Mouse (Mus musculus): Measurements from ENCODE around the gene Ralgapb.
"Not testable (repeated sequence)": the region's sequence is repeated elsewhere in the genome, so short reads cannot be mapped to it uniquely, and the experiment has no call there.

Gene Ralgapb

GRCm38 (mm10) chr2:158409595-158410021 lies at the start of gene Ralgapb:
Gene Ralgapb (plus strand): TSS chr2:158409848.
- peak; percentile 99 for DNase-seq

GRCm38 (mm10) chr2:158360873-158361677 lies 48.6 kb upstream of the Ralgapb start:
- peak; percentile 88 for DNase-seq

DNA sequence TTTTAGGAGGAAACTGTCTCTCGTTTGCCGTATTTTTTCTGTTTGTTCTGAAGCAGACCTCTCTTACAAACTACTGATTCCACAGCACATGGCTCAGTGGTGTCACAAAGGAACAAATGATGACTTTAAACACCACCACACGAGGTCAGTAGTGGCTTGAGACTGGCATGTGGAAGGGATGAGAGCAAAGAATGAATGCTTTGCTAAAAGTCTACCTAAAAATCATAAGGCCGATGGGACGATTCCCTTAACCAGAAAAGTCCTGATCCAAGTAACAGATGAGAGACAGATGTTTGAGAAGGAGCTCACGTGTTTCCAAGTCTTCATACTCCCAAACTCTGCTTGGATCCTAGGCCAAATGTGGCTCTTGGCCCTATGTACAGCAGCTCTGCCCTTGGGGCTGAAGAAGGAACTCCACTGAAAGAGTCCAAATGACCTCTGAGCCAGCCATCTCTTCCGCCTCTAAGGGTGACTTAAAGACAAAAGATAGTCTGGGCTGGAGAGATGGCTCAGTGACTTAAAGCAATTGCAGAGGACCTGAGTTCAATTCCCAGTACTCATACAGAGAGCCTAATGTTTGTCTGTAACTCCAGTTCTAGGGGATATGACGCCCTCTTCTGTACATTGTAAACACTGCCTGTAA lies 47.8 kb upstream of the Ralgapb start:
- no peak for DNase-seq

GRCm38 (mm10) chr2:158364175-158364574 lies 45.5 kb upstream of the Ralgapb start:
- DNase-seq = no peak

DNA sequence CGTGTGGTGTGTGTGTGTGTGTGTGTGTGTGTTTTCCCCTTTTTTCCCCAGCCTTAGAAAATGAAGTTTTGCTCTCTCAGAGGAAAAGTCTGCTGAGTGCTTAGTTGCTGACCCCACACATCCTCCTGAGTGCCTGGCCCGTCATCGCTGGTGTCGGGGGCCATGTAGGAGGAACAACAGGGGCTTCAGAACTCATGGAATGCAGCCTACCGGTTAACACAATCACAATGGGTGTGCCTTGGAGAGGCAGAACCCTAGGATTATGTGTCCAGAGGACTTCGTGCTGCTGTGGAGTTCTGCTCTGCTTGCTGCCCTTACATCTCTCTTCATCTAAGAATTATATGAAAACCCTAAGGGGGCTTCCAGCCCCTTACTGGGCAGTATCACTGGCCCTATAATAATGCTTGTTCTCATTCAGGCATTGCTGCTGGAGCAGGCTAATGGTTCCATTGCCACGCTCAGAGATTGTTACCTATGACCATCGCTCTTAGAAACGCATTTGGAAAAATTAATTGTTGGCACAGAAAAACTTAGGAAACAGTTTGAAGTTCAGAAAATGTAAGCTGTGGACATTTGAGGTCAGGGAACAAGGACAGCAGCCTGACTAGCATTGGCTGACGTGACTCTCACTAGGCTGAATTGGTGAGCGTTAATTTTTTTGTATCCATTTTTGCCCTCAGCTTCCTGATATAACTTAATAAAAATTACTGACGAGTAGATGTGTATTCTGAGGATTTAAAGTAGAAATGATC lies 44.4 kb upstream of the Ralgapb start:
- no peak for DNase-seq

DNA sequence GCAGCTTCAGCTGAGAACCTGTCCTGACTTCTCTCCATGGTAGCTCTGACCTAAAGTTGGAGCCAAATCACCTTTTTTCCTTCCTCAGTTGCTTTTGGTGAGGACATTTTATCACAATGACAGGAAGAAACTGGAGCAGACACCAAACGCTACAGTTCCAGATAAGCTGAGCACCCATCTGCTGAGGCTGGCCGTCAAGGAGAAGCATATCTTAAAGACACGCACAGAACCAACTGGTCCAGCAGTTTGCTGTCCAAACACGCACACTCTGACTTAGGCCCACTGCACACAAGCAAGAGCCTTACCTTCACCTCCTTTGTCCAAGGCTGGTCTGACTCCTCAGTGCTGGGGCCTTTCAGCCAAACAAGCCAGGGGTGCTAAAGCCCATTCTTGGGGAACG lies 42.0 kb upstream of the Ralgapb start:
- DNase-seq = no peak

- DNase-seq = no peak
Observed at GRCm38 (mm10) chr2:158368313-158368712, 41.3 kb upstream of the Ralgapb start.

DNA sequence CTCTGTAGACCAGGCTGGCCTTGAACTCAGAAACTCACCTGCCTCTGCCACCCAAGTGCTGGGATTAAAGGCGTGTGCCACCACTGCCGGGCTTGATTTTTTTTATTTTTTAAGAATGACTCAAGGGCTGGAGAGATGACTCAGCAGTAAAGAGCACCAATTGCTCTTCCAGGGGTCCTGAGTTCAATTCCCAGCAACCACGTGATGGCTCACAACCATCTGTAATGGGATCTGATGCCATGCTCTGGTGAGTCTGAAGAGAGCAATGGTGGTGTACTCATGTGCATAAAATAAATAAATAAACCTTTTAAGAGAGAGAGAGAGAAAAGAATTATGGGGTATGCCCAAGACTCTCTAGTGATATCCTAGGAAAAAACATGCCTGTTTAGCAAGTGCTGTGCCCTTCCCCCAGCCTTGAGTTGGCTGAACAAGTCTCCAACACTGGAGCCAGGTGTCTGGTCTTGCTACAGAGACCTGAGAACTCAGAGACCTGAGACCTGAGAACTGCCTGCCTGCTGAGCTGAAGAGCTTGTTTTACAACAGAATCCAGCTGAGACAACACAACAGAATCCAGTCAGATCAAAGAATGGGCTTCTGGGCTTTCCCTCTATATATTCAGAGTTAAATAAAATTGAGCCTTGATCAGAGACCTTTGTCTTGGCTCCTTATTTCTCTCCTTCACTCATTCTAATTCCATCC lies 40.0 kb upstream of the Ralgapb start:
- no peak for DNase-seq

- no peak for DNase-seq
Observed at GRCm38 (mm10) chr2:158370173-158370550, 39.5 kb upstream of the Ralgapb start.

GRCm38 (mm10) chr2:158373061-158373460 lies 36.6 kb upstream of the Ralgapb start:
- peak; percentile 27 for DNase-seq

- DNase-seq = no peak
Observed at GRCm38 (mm10) chr2:158373516-158373915, 36.1 kb upstream of the Ralgapb start.

- peak; percentile 33 for DNase-seq
Observed at GRCm38 (mm10) chr2:158375443-158376122, 34.1 kb upstream of the Ralgapb start, which contains the start of gene Snhg11. Gene Snhg11 (plus strand): TSS chr2:158375638.

DNA sequence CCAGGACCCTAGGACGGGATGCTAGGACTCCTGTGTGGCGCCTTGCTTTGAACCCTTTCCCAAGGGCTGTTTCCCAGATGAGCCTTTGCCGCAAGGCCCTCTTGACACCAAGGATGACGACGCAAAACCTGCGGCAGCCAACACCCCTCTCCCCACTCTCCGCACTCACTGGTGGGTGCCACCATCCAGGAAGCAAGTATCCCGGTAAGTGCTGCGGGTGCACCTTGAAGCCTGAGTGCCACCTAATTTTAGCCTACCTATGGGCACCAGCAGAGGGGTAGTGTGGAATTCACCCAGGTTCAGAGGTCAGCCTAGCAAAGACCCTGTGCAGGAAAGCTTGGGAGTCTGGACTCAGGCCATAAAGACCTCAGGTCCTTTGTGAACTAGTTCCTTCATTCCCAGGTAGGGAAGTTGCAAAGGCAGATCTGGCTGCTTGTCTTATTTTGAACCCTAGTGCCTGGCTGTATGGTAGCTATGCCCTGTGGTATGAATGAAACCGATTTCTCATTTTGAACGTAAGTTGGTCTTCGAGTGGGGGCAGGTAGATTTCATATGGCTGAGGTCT lies 33.4 kb upstream of the Ralgapb start:
- DNase-seq = no peak

GRCm38 (mm10) chr2:158376798-158377197 lies 32.9 kb upstream of the Ralgapb start:
- DNase-seq = no peak

- no peak for DNase-seq
Observed at GRCm38 (mm10) chr2:158377811-158378210, 31.8 kb upstream of the Ralgapb start.

DNA sequence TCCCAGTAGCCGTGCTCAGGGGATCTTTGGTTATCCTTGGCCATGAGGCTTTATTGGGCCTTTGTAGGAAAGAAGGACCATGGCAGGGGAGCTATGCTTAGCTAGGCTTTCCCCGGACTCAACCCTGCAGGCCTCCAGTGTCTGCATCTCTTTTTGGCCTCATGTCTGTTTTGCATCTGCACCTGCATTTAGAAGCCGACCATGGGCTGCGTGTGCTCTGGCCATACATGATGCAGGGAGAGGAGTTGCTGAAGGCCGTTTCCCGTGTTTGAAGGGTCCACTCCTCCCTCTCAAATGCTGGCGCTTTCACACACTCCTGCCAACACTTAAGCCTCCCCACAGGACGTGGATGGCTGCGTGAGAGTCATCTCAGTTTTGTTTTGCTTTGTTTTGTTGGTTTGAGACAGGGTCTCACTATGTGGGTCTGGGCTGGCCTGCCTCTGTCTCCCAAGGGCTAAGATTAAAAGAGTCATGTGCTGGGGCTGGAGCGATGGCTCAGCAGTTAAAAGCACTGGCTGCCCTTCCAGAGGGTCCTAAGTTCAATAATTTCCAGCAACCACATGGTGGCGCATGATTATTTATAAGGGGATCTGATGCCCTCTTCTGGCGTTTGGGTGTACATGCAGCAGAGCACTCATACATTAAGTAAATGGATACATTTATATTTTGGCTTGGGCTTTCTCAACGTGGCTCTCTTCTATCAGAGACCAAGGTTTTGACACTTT lies 30.1 kb upstream of the Ralgapb start:
- peak; percentile 80 for DNase-seq

GRCm38 (mm10) chr2:158386072-158386471 lies 23.6 kb upstream of the Ralgapb start:
- no peak for DNase-seq

GRCm38 (mm10) chr2:158389421-158389820 lies 20.2 kb upstream of the Ralgapb start:
- no peak for DNase-seq

DNA sequence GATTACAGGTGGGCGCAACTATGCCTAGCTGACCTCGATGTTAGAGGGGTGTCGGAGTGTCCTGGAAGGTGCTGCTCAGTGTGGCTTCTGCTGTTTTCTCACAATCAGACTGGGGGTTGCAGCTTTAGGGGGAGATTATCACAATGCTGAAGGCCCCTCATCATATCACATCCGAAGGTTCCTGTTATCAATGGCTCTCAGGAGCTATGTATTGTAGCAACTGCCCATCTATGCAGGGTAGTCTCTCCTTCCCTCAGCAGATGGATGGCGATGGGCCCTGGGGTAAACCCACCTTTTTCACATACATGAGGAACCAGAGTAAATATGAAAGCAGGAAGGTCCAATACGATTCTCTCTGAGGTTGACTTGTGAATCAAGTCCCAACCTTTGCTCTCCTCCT lies 13.3 kb upstream of the Ralgapb start:
- DNase-seq = no peak

DNA sequence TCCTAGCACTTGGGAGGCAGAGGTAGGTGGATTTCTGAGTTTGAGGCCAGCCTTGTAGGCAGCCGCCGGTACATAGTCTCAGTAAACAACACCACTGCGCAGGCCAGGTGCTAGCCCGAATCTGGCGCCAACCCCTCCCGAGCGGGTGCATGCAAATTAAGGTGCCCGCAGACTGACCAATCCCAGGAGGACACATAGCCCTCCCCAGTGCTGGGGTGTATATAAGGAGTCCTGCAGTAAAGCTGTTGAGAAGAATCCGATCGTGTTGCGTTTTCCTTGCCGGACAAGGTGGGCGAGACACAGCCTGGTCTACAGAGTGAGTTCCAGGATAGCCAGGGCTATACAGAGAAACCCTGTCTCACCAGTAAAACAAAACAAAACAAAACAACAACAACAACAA lies 12.5 kb upstream of the Ralgapb start:
- not testable (repeated sequence) for DNase-seq

- no peak for DNase-seq
Observed at GRCm38 (mm10) chr2:158402915-158403314, 6.7 kb upstream of the Ralgapb start.
